Mouse (Mus musculus): ENCODE measurements around the gene Rtl4. TPM values are rescaled to one million over a fixed set of nuclear protein-coding genes. Genes with fewer than 3 reads are reported as not detected.
A peak's percentile ranks its signal among the peaks of the same experiment; 100 is the strongest.

Rtl4 gene
- polyA plus RNA-seq (2015; fragmentation: Nextera tagmentation; extraction: Ambion mirVana) = 0.55 and 0.69 TPM in 2 replicates

- Histone ChIP-seq H3K27me3 (peaks cover 29% of the 10 kb centered on the region), H3K4me1 (replicated peaks) (no peaks in the 10 kb centered on the region), H3K36me3 (replicated peaks) (no peaks in the 10 kb centered on the region), H3K27ac (replicated peaks) (no peak within 1 kb of the TSS), H3K4me2 (peak within 1 kb of the TSS; percentile 44), H3K9ac (no peak within 1 kb of the TSS), H3K4me3 (replicated peaks) (peak within 1 kb of the TSS; percentile 36), H3K9me3 (replicated peaks) (no peaks in the 10 kb centered on the region)
- 21% methylated on average over 22 of the region's 31 CpGs for WGBS (ENCODE audit: insufficient replicate concordance)
- peak; percentile 54; the same call in 1 of the 2 replicates for ATAC-seq (ENCODE audit: insufficient read depth)
These were observed at the start of gene Rtl4 for GRCm38 (mm10) chrX:144688207-144689118. Gene Rtl4, plus strand, starts transcription at chrX:144688907.

DNA sequence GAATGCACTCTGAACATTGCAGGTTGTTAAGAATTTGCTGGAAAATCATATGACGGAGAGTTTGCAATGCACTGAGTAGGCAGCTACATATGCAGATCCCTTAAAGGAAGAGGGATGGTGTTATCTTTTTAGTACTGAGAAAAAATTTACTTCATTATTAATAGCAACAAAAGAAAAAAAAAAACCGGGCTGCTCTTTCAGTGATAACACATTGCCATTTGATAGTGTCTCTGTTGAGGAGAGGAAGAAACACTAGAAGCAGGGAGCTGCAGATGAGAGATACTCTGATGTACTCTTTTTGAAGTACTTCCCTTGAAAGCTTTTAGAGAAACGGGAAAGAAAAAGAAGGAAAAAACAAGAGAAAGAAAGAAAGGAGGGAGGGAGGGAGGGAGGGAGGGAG lies 44.0 kb upstream of the Rtl4 start:
- no peaks in the 10 kb centered on the region for H3K27me3 ChIP-seq
- no peaks in the 10 kb centered on the region for H3K4me1 ChIP-seq (replicated peaks)
- no peak overlapping the region for H3K27ac ChIP-seq (replicated peaks)
- 35% methylated on average over 3 of the region's 3 CpGs for WGBS (ENCODE audit: insufficient replicate concordance)
- no peaks in the 10 kb centered on the region for H3K9me3 ChIP-seq (replicated peaks)
- no peak for ATAC-seq (ENCODE audit: insufficient read depth)
- H3K9ac ChIP-seq = no peak overlapping the region
- no peak overlapping the region for H3K4me2 ChIP-seq
- H3K4me3 ChIP-seq (replicated peaks) = no peak overlapping the region
- no peaks in the 10 kb centered on the region for H3K36me3 ChIP-seq (replicated peaks)

DNA sequence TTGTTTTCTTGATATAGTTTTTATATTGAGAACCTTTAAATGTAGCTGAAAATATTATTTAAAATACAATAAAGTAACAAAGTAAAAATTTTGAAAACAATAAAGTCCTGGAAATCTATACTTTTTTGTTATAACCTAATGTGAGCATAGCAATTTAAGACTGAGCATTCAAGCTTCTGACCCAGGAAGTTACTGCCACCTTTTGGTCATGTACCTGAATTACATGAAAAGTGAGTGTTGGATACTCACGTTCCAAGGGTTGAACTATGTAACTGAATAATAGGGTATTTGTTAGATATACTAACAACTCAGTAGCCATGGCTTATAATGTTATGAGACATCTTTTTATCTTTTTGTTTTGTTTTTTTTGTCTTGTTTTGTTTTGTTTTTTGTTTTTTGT lies 43.3 kb upstream of the Rtl4 start:
- no peak for ATAC-seq (ENCODE audit: insufficient read depth)
- WGBS (ENCODE audit: insufficient replicate concordance) = 32% methylated on average over 1 of the region's 1 CpGs
- no peak overlapping the region for H3K9ac ChIP-seq
- H3K4me3 ChIP-seq (replicated peaks) = no peak overlapping the region
- no peaks in the 10 kb centered on the region for H3K4me1 ChIP-seq (replicated peaks)
- no peaks in the 10 kb centered on the region for H3K36me3 ChIP-seq (replicated peaks)
- H3K27ac ChIP-seq (replicated peaks) = no peak overlapping the region
- no peaks in the 10 kb centered on the region for H3K9me3 ChIP-seq (replicated peaks)
- no peaks in the 10 kb centered on the region for H3K27me3 ChIP-seq
- no peak overlapping the region for H3K4me2 ChIP-seq

DNA sequence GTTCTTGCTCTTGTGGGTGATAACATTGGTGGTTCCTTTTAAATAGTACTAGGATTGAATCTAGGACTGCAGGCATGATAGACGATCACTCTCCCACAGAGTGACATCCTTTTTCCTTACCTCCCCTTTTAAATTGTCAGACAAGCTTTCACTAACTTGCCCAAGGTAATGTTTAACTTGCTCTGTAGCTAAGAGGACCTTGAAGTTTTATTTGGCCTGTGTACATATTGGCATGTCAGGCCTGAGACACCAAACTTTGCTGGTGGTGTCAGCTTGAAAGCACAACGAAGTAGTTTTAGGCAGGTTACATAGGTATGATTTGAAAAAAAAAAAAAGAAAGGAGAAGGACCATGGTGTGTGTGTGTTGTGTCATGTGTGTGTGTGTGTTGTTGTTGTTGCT lies 36.5 kb upstream of the Rtl4 start:
- Histone ChIP-seq H3K27me3 (no peaks in the 10 kb centered on the region), H3K27ac (replicated peaks) (no peak overlapping the region), H3K4me2 (no peak overlapping the region), H3K9ac (no peak overlapping the region), H3K4me3 (replicated peaks) (no peak overlapping the region), H3K4me1 (replicated peaks) (no peaks in the 10 kb centered on the region), H3K36me3 (replicated peaks) (no peaks in the 10 kb centered on the region), H3K9me3 (replicated peaks) (no peaks in the 10 kb centered on the region)
- WGBS (ENCODE audit: insufficient replicate concordance) = 51% methylated on average over 2 of the region's 2 CpGs
- ATAC-seq (ENCODE audit: insufficient read depth) = no peak

DNA sequence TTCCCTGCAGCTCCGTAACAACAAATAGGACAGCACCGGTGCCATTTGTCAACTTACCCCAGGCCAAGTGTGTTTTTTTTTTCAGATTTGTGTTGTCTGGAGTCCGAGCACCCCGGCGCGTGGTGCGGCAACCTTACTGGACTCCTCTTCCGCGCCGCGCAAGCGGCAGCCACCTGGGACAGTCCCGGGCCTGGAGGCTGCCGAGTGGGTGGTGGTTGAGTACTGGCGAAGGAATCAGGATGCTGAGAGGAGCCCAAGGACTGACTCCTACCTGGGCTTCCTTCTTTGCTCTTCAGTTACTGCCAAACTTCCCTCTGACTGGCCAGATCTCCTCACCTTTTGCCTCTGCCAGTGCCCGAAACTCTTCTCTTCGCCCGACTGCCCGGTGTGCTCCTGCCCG lies 965 bp upstream of the Rtl4 start:
- no peak overlapping the region for H3K9ac ChIP-seq
- ATAC-seq (ENCODE audit: insufficient read depth) = no peak
- H3K36me3 ChIP-seq (replicated peaks) = no peaks in the 10 kb centered on the region

DNA sequence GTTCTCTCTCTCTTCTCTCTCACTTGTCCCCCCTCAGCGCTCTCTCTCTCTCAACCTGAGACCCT lies 733 bp upstream of the Rtl4 start, which contains the start of gene Trpc5:
Trpc5 (minus strand) TSS at position 39 of the 65 bp plus-strand sequence.
- Histone ChIP-seq H3K9me3 (replicated peaks) (no peaks in the 10 kb centered on the region), H3K4me3 (replicated peaks) (peak within 1 kb of the TSS; percentile 36), H3K9ac (no peak within 1 kb of the TSS), H3K27me3 (peaks cover 29% of the 10 kb centered on the region), H3K4me1 (replicated peaks) (no peaks in the 10 kb centered on the region), H3K27ac (replicated peaks) (no peak within 1 kb of the TSS), H3K36me3 (replicated peaks) (no peaks in the 10 kb centered on the region), H3K4me2 (peak within 1 kb of the TSS; percentile 44)
- 17% methylated on average over 1 of the region's 1 CpGs for WGBS (ENCODE audit: insufficient replicate concordance)
- ATAC-seq (ENCODE audit: insufficient read depth) = no peak

More for the DNA sequence above, 965 bp upstream of the Rtl4 start:
- Histone ChIP-seq H3K27ac (replicated peaks) (no peak overlapping the region), H3K4me3 (replicated peaks) (0 out of 2 replicates have a peak overlapping the region, but pooled peaks have one; percentile 7), H3K4me2 (peak overlapping the region; percentile 44), H3K4me1 (replicated peaks) (no peaks in the 10 kb centered on the region), H3K9me3 (replicated peaks) (no peaks in the 10 kb centered on the region), H3K27me3 (peaks cover 29% of the 10 kb centered on the region)
- 17% methylated on average over 20 of the region's 20 CpGs for WGBS (ENCODE audit: insufficient replicate concordance)

GRCm38 (mm10) chrX:144689119-144689858 lies 582 bp downstream of the Rtl4 start:
- H3K27ac ChIP-seq (replicated peaks) = no peak overlapping the region

DNA sequence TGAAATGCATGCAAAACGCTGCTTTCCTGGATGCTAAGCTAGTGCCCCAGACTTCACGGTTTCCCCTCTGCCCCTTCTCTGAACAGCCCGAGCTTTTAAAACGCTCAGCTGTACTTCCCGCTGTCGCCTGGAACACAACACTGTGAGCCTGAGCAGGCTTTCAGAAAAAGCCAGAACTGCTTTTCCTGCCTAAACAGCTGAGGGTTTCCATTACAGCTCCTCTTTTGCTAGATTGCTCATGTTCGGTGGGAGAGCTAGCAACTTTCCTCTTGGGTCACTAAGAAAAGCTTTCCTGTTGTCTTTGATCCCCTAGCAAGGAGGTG lies 1.1 kb downstream of the Rtl4 start:
- no peaks in the 10 kb centered on the region for H3K9me3 ChIP-seq (replicated peaks)
- WGBS (ENCODE audit: insufficient replicate concordance) = 16% methylated on average over 7 of the region's 7 CpGs
- no peak overlapping the region for H3K27ac ChIP-seq (replicated peaks)
- peaks cover 29% of the 10 kb centered on the region for H3K27me3 ChIP-seq
- H3K36me3 ChIP-seq (replicated peaks) = no peaks in the 10 kb centered on the region
- H3K4me3 ChIP-seq (replicated peaks) = peak overlapping the region; percentile 36; the same call in 1 of the 2 replicates
- peak overlapping the region; percentile 44 for H3K4me2 ChIP-seq
- no peak overlapping the region for H3K9ac ChIP-seq
- ATAC-seq (ENCODE audit: insufficient read depth) = no peak
- H3K4me1 ChIP-seq (replicated peaks) = no peaks in the 10 kb centered on the region

More at GRCm38 (mm10) chrX:144689119-144689858, 582 bp downstream of the Rtl4 start:
- peak overlapping the region; percentile 44 for H3K4me2 ChIP-seq
- peaks cover 29% of the 10 kb centered on the region for H3K27me3 ChIP-seq
- H3K9ac ChIP-seq = no peak overlapping the region
- H3K9me3 ChIP-seq (replicated peaks) = no peaks in the 10 kb centered on the region
- peak; percentile 25; the same call in 1 of the 2 replicates for ATAC-seq (ENCODE audit: insufficient read depth)
- H3K36me3 ChIP-seq (replicated peaks) = no peaks in the 10 kb centered on the region
- H3K4me3 ChIP-seq (replicated peaks) = peak overlapping the region; percentile 36
- whole genome bisulfite sequencing (ENCODE audit: insufficient replicate concordance) = 16% methylated on average over 21 of the region's 21 CpGs
- H3K4me1 ChIP-seq (replicated peaks) = no peaks in the 10 kb centered on the region

GRCm38 (mm10) chrX:144716330-144716729 lies 27.6 kb downstream of the Rtl4 start:
- no peaks in the 10 kb centered on the region for H3K9me3 ChIP-seq (replicated peaks)
- H3K27ac ChIP-seq (replicated peaks) = no peak overlapping the region
- H3K4me1 ChIP-seq (replicated peaks) = no peaks in the 10 kb centered on the region
- H3K27me3 ChIP-seq = no peaks in the 10 kb centered on the region
- no peaks in the 10 kb centered on the region for H3K36me3 ChIP-seq (replicated peaks)
- 43% methylated on average over 1 of the region's 1 CpGs for WGBS (ENCODE audit: insufficient replicate concordance)
- no peak overlapping the region for H3K4me3 ChIP-seq (replicated peaks)
- no peak overlapping the region for H3K9ac ChIP-seq
- no peak for ATAC-seq (ENCODE audit: insufficient read depth)
- H3K4me2 ChIP-seq = no peak overlapping the region

- Histone ChIP-seq H3K4me2 (no peak overlapping the region), H3K27me3 (no peaks in the 10 kb centered on the region), H3K27ac (replicated peaks) (no peak overlapping the region), H3K9me3 (replicated peaks) (no peaks in the 10 kb centered on the region), H3K9ac (no peak overlapping the region), H3K36me3 (replicated peaks) (no peaks in the 10 kb centered on the region), H3K4me1 (replicated peaks) (no peaks in the 10 kb centered on the region), H3K4me3 (replicated peaks) (no peak overlapping the region)
- 41% methylated on average over 3 of the region's 3 CpGs for WGBS (ENCODE audit: insufficient replicate concordance)
- no peak for ATAC-seq (ENCODE audit: insufficient read depth)
These were observed 58.9 kb downstream of the Rtl4 start for GRCm38 (mm10) chrX:144747528-144748049.

GRCm38 (mm10) chrX:144986980-144987379 lies 298.3 kb downstream of the Rtl4 start:
- H3K36me3 ChIP-seq (replicated peaks) = no peaks in the 10 kb centered on the region
- no peak for ATAC-seq (ENCODE audit: insufficient read depth)
- H3K9ac ChIP-seq = no peak overlapping the region
- 14% methylated on average over 2 of the region's 2 CpGs for WGBS (ENCODE audit: insufficient replicate concordance)
- no peaks in the 10 kb centered on the region for H3K4me1 ChIP-seq (replicated peaks)
- H3K4me2 ChIP-seq = no peak overlapping the region
- H3K4me3 ChIP-seq (replicated peaks) = no peak overlapping the region
- no peaks in the 10 kb centered on the region for H3K27me3 ChIP-seq
- no peak overlapping the region for H3K27ac ChIP-seq (replicated peaks)
- no peaks in the 10 kb centered on the region for H3K9me3 ChIP-seq (replicated peaks)
